Mouse (Mus musculus): ENCODE results near the gene Slc30a10.
A peak's percentile ranks its signal among the peaks of the same experiment; 100 is the strongest.

The Slc30a10 gene

GRCm38 (mm10) chr1:185469551-185470021 lies 14.9 kb downstream of the Slc30a10 start:
- no peak for DNase-seq (ENCODE audit: low read depth)

GRCm38 (mm10) chr1:185472025-185472720 lies 17.5 kb downstream of the Slc30a10 start:
- no peak for DNase-seq (ENCODE audit: low read depth)

- no peak for DNase-seq (ENCODE audit: low read depth)
Measured at GRCm38 (mm10) chr1:185472730-185473129, 18.1 kb downstream of the Slc30a10 start.

GRCm38 (mm10) chr1:185473437-185473836 lies 18.8 kb downstream of the Slc30a10 start:
- no peak for DNase-seq (ENCODE audit: low read depth)

- no peak for DNase-seq (ENCODE audit: low read depth)
Measured at GRCm38 (mm10) chr1:185479861-185480260, 25.2 kb downstream of the Slc30a10 start.

- DNase-seq (ENCODE audit: low read depth) = no peak
Measured at GRCm38 (mm10) chr1:185482001-185482761, 27.5 kb downstream of the Slc30a10 start.

- no peak for DNase-seq (ENCODE audit: low read depth)
Measured at GRCm38 (mm10) chr1:185482762-185483161, 28.1 kb downstream of the Slc30a10 start.

- DNase-seq (ENCODE audit: low read depth) = no peak
Measured at GRCm38 (mm10) chr1:185483356-185484057, 28.9 kb downstream of the Slc30a10 start.

- DNase-seq (ENCODE audit: low read depth) = no peak
Measured at GRCm38 (mm10) chr1:185484281-185484680, 29.6 kb downstream of the Slc30a10 start.

GRCm38 (mm10) chr1:185489893-185490292 lies 35.2 kb downstream of the Slc30a10 start:
- DNase-seq (ENCODE audit: low read depth) = no peak

GRCm38 (mm10) chr1:185490603-185491002 lies 36.0 kb downstream of the Slc30a10 start:
- DNase-seq (ENCODE audit: low read depth) = no peak

- no peak for DNase-seq (ENCODE audit: low read depth)
Measured at GRCm38 (mm10) chr1:185493439-185494034, 38.9 kb downstream of the Slc30a10 start.

GRCm38 (mm10) chr1:185496791-185497460 lies 42.3 kb downstream of the Slc30a10 start:
- no peak for DNase-seq (ENCODE audit: low read depth)

- no peak for DNase-seq (ENCODE audit: low read depth)
Measured at GRCm38 (mm10) chr1:185500602-185501001, 46.0 kb downstream of the Slc30a10 start.

GRCm38 (mm10) chr1:185501801-185502340 lies 47.2 kb downstream of the Slc30a10 start:
- peak; percentile 4 for DNase-seq (ENCODE audit: low read depth)

- DNase-seq (ENCODE audit: low read depth) = no peak
Measured at GRCm38 (mm10) chr1:185502550-185502949, 47.9 kb downstream of the Slc30a10 start.

GRCm38 (mm10) chr1:185509042-185509441 lies 54.4 kb downstream of the Slc30a10 start:
- DNase-seq (ENCODE audit: low read depth) = no peak

GRCm38 (mm10) chr1:185511306-185511705 lies 56.7 kb downstream of the Slc30a10 start:
- DNase-seq (ENCODE audit: low read depth) = no peak

GRCm38 (mm10) chr1:185515526-185515979 lies 60.9 kb downstream of the Slc30a10 start:
- DNase-seq (ENCODE audit: low read depth) = no peak

- no peak for DNase-seq (ENCODE audit: low read depth)
Measured at GRCm38 (mm10) chr1:185516041-185516440, 61.4 kb downstream of the Slc30a10 start.

GRCm38 (mm10) chr1:185517566-185517965 lies 62.9 kb downstream of the Slc30a10 start:
- peak; percentile 47 for DNase-seq (ENCODE audit: low read depth)

All from induced T-regulatory cell, adult 2 months (primary cell).